Comparison of ENCODE assay signal across 9 mouse cellular contexts in genomic region chr9:122733222-122733621, GRCm38 (mm10). TPM values are rescaled to one million over a fixed set of nuclear protein-coding genes. Genes with fewer than 3 reads are reported as not detected.
DNase-seq lines count a peak whose midpoint lies in the region; ATAC-seq lines count a peak whose summit lies in the region.
"Had no signal": no experiment of that assay in that cellular context is flagged by ENCODE, and none has a peak within 500 bp of the region (broad histone marks: within the 10 kb centered on the region; RNA-seq: fewer than 3 reads in every experiment).

No protein-coding gene starts in this region.

- H3K9ac ChIP-seq in heart, embryonic 12.5 days: no peak overlapping the region
- H3K9ac ChIP-seq in embryonic facial prominence, embryonic 12.5 days: no peak overlapping the region
- H3K9ac ChIP-seq in midbrain, embryonic 15.5 days: no peak overlapping the region

- H3K4me1 ChIP-seq in heart, embryonic 12.5 days (replicated peaks): no peaks in the 10 kb centered on the region
- no peaks in the 10 kb centered on the region for H3K4me1 ChIP-seq in embryonic facial prominence, embryonic 12.5 days
- H3K4me1 ChIP-seq in midbrain, embryonic 15.5 days: peaks cover 3% of the 10 kb centered on the region; the same call in 1 of the 2 replicates

- no peaks in the 10 kb centered on the region for H3K9me3 ChIP-seq in heart, embryonic 12.5 days (replicated peaks)
- no peaks in the 10 kb centered on the region for H3K9me3 ChIP-seq in embryonic facial prominence, embryonic 12.5 days
- H3K9me3 ChIP-seq in midbrain, embryonic 15.5 days: no peaks in the 10 kb centered on the region

- peaks cover 19% of the 10 kb centered on the region; the same call in 1 of the 2 replicates for H3K27me3 ChIP-seq in heart, embryonic 12.5 days (replicated peaks)
- H3K27me3 ChIP-seq in embryonic facial prominence, embryonic 12.5 days: peaks cover 4% of the 10 kb centered on the region; the same call in 1 of the 2 replicates
- H3K27me3 ChIP-seq in midbrain, embryonic 15.5 days (replicated peaks): peaks cover 21% of the 10 kb centered on the region

- ATAC-seq in heart, embryonic 12.5 days (ENCODE audit: insufficient number of reproducible peaks, low FRiP score): no peak
- ATAC-seq in embryonic facial prominence, embryonic 12.5 days (ENCODE audit: insufficient number of reproducible peaks, insufficient read depth, low FRiP score, low TSS enrichment): no peak
- ATAC-seq in midbrain, embryonic 15.5 days (replicated peaks): no peak
- no peak for ATAC-seq in monocyte, adult 5-6 weeks (replicated peaks; ENCODE audit: insufficient number of reproducible peaks, low FRiP score, low TSS enrichment, poor library complexity, severe bottlenecking)

- 0 out of 2 replicates have a peak overlapping the region, but pooled peaks have one; percentile 11 for H3K4me3 ChIP-seq in heart, embryonic 12.5 days
- peak overlapping the region; percentile 16; the same call in 1 of the 2 replicates for H3K4me3 ChIP-seq in embryonic facial prominence, embryonic 12.5 days
- peak overlapping the region; percentile 17; the same call in 1 of the 2 replicates for H3K4me3 ChIP-seq in midbrain, embryonic 15.5 days

- no peaks in the 10 kb centered on the region for H3K36me3 ChIP-seq in heart, embryonic 12.5 days
- H3K36me3 ChIP-seq in embryonic facial prominence, embryonic 12.5 days: no peaks in the 10 kb centered on the region
- no peaks in the 10 kb centered on the region for H3K36me3 ChIP-seq in midbrain, embryonic 15.5 days (replicated peaks)

- WGBS in heart, embryonic 12.5 days: 31% methylated on average over 12 of the region's 12 CpGs
- WGBS in embryonic facial prominence, embryonic 12.5 days: 35% methylated on average over 12 of the region's 12 CpGs
- WGBS in midbrain, embryonic 15.5 days: 39% methylated on average over 12 of the region's 12 CpGs

- no peak overlapping the region for H3K27ac ChIP-seq in heart, embryonic 12.5 days (ENCODE audit: poor library complexity, severe bottlenecking)
- no peak overlapping the region for H3K27ac ChIP-seq in embryonic facial prominence, embryonic 12.5 days
- no peak overlapping the region for H3K27ac ChIP-seq in midbrain, embryonic 15.5 days
- H3K27ac ChIP-seq: macrophage had no signal

- intact Hi-C loops in heart, postnatal 25 days (cut with DNase I): loop anchor here (10.0 kb wide), 4 partner anchors 102 to 382 kb away; partner anchors contain the start of genes Exosc7, Zdhhc3 and Zkscan7

- DNase-seq in heart, postnatal 25 days (ENCODE audit: low spot score): no peak
- DNase-seq in kidney, postnatal 14 days: peak; percentile 20
- no peak for DNase-seq in gastrocnemius, postnatal 4 days (ENCODE audit: low spot score in 2 of 2)
- no peak for DNase-seq in adrenal gland, postnatal 36 days

- peak overlapping the region; percentile 28 for H3K4me2 ChIP-seq in heart, embryonic 12.5 days
- H3K4me2 ChIP-seq in embryonic facial prominence, embryonic 12.5 days (replicated peaks): peak overlapping the region; percentile 25
- H3K4me2 ChIP-seq in midbrain, embryonic 15.5 days: peak overlapping the region; percentile 11; the same call in 1 of the 2 replicates

RNA-seq across cellular contexts. Expression of gene Topaz1, which starts 13.9 kb away (rescaled TPM):
- polyA plus RNA-seq in heart, embryonic 12.5 days (2016; fragmentation: Nextera tagmentation; extraction: Ambion mirVana): not detected in 2 replicates
- not detected for total RNA-seq in heart, postnatal 25 days (2021)
- not detected in 2 replicates for polyA plus RNA-seq in embryonic facial prominence, embryonic 12.5 days (2016; fragmentation: Nextera tagmentation; extraction: Ambion mirVana)
- not detected in 2 replicates for polyA plus RNA-seq in midbrain, embryonic 15.5 days (2015; fragmentation: Nextera tagmentation; extraction: Ambion mirVana)
- not detected in 3 replicates for total RNA-seq in monocyte, adult 5-6 weeks (2017)
- not detected for total RNA-seq in gastrocnemius, postnatal 4 days (2021)
- total RNA-seq in adrenal gland, postnatal 36 days (2021): not detected
- polyA plus RNA-seq: macrophage had no signal
